Mouse (Mus musculus): Measurements from ENCODE around the gene Gpc5. TPM values are rescaled to one million over a fixed set of nuclear protein-coding genes. Genes with fewer than 3 reads are reported as not detected.

The Gpc5 gene
- total RNA-seq, 1 experiment = 0.40 TPM

GRCm38 (mm10) chr14:115432368-115432767 is 340.4 kb downstream of the Gpc5 start:
- TF ChIP-seq ZNF384 (IDR thresholded peaks at IDR 0.05; ENCODE audit: low read depth, low read length) (no peak), MAFK (IDR thresholded peaks at IDR 0.05; ENCODE audit: insufficient read depth, low read depth, low read length) (no peak)
- Histone ChIP-seq H3K36me3 (ENCODE audit: control insufficient read depth, insufficient read depth, low read length, poor library complexity, severe bottlenecking) (no peaks in the 10 kb centered on the region), H3K9ac (ENCODE audit: insufficient read depth, low read depth, low read length, poor library complexity, severe bottlenecking) (no peak overlapping the region), H3K4me3 (ENCODE audit: insufficient read depth in 1 of 2, low read depth in 1 of 2, low read length in 2 of 2, poor library complexity in 1 of 2, severe bottlenecking in 1 of 2) (no peak overlapping the region), H3K27ac (ENCODE audit: insufficient read depth, low read depth, low read length, poor library complexity, severe bottlenecking) (no peak overlapping the region), H3K4me1 (ENCODE audit: control insufficient read depth in 2 of 2, insufficient read depth in 2 of 2, low read length in 2 of 2, poor library complexity in 1 of 2) (no peaks in the 10 kb centered on the region), H3K9me3 (ENCODE audit: control insufficient read depth, insufficient read depth, low read depth, low read length) (no peaks in the 10 kb centered on the region)
- DNase-seq (ENCODE audit: low read depth, low spot score) = no peak
- in situ Hi-C loops (cut with MboI; ENCODE audit: low sequenced_read_pairs in 2 of 2, unreplicated experiment in 2 of 2) = no loop called here

DNA sequence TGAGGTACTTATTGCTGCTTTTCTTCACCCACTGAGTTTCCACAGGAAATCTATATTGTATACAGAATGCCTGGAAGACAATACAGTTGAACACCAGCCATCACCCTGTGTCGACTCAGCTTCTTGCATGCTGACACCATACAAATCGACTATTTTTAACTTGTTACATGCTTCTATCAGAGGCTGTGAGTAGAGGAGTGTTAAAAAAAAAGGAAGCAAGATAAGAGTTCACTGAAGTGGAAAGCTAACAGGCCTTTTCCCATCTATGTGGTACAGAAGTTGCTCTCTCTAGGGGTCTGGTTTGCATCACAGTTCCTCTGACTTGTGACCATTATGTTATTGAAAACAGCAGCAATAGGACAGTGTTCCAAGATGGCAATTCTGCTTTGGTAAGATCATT is 344.6 kb downstream of the Gpc5 start:
- H3K4me1 ChIP-seq (ENCODE audit: control insufficient read depth in 2 of 2, insufficient read depth in 2 of 2, low read length in 2 of 2, poor library complexity in 1 of 2) = no peaks in the 10 kb centered on the region
- H3K9ac ChIP-seq (ENCODE audit: insufficient read depth, low read depth, low read length, poor library complexity, severe bottlenecking) = no peak overlapping the region
- H3K4me3 ChIP-seq (ENCODE audit: insufficient read depth in 1 of 2, low read depth in 1 of 2, low read length in 2 of 2, poor library complexity in 1 of 2, severe bottlenecking in 1 of 2) = no peak overlapping the region
- in situ Hi-C loops (cut with MboI; ENCODE audit: low sequenced_read_pairs in 2 of 2, unreplicated experiment in 2 of 2) = no loop called here
- TF ChIP-seq MAFK (IDR thresholded peaks at IDR 0.05; ENCODE audit: insufficient read depth, low read depth, low read length) (no peak), ZNF384 (IDR thresholded peaks at IDR 0.05; ENCODE audit: low read depth, low read length) (no peak), CHD2 (IDR thresholded peaks at IDR 0.05; ENCODE audit: low read depth, low read length) (no peak), HCFC1 (IDR thresholded peaks at IDR 0.05; ENCODE audit: borderline replicate concordance, insufficient read depth, low read length) (no peak), ZC3H11A (IDR thresholded peaks at IDR 0.05; ENCODE audit: borderline replicate concordance, low read depth, low read length) (no peak)
- H3K27ac ChIP-seq (ENCODE audit: insufficient read depth, low read depth, low read length, poor library complexity, severe bottlenecking) = no peak overlapping the region
- no peaks in the 10 kb centered on the region for H3K9me3 ChIP-seq (ENCODE audit: control insufficient read depth, insufficient read depth, low read depth, low read length)
- no peak for DNase-seq (ENCODE audit: low read depth, low spot score)
- no peaks in the 10 kb centered on the region for H3K36me3 ChIP-seq (ENCODE audit: control insufficient read depth, insufficient read depth, low read length, poor library complexity, severe bottlenecking)

DNA sequence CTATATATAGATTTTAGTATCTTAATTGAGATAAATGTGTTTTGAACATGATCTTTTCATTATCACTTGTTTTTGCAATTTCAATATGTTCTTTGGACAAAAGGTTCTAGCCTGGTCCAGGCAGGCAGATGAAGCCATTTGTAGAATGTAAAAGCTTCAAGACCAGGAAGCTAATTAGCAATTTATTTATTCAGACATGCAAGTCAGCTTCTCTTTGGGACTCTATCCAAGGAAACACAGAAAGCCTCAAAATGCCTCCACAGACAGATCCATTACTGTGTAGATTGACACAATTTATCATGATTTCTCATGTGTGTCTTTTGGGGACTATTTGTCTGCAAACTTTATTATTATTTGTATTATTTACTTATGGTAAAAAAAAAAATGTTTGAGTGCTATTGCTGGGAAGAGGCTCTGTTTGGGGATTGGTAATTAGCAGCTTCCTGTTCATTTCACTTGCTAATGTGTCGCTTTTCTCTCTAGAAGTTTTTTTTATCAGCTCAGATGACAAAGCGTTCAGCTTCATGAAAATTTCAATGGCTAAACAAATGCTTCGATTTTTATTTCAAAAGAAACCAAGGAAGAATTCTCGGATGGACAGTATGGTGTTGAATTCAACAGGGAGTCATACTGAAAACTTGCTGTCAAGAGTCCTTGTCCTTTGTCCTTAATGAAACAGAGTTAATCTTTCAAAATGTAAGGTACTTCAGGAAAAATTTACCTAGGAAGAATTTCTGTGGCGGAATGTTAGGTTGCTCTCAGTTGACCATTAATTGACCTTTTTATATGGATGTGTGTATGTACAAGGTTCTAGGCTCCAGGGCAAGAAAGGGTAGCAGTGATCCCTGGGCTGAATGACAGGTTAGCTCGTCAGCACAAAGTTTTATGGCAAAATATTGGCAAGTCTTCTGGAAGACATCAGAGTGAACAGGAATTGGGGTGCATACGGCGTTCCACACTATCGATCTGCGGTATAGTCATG is 353.1 kb downstream of the Gpc5 start:
- no peak overlapping the region for H3K9ac ChIP-seq (ENCODE audit: insufficient read depth, low read depth, low read length, poor library complexity, severe bottlenecking)
- no peaks in the 10 kb centered on the region for H3K36me3 ChIP-seq (ENCODE audit: control insufficient read depth, insufficient read depth, low read length, poor library complexity, severe bottlenecking)
- TF ChIP-seq CHD2 (IDR thresholded peaks at IDR 0.05; ENCODE audit: low read depth, low read length) (no peak), ZNF384 (IDR thresholded peaks at IDR 0.05; ENCODE audit: low read depth, low read length) (no peak), HCFC1 (IDR thresholded peaks at IDR 0.05; ENCODE audit: borderline replicate concordance, insufficient read depth, low read length) (no peak), MAFK (IDR thresholded peaks at IDR 0.05; ENCODE audit: insufficient read depth, low read depth, low read length) (no peak), ZC3H11A (IDR thresholded peaks at IDR 0.05; ENCODE audit: borderline replicate concordance, low read depth, low read length) (no peak)
- no peaks in the 10 kb centered on the region for H3K4me1 ChIP-seq (ENCODE audit: control insufficient read depth in 2 of 2, insufficient read depth in 2 of 2, low read length in 2 of 2, poor library complexity in 1 of 2)
- H3K9me3 ChIP-seq (ENCODE audit: control insufficient read depth, insufficient read depth, low read depth, low read length) = no peaks in the 10 kb centered on the region
- in situ Hi-C loops (cut with MboI; ENCODE audit: low sequenced_read_pairs in 2 of 2, unreplicated experiment in 2 of 2) = no loop called here
- H3K27ac ChIP-seq (ENCODE audit: insufficient read depth, low read depth, low read length, poor library complexity, severe bottlenecking) = no peak overlapping the region
- no peak for DNase-seq (ENCODE audit: low read depth, low spot score)
- no peak overlapping the region for H3K4me3 ChIP-seq (ENCODE audit: insufficient read depth in 1 of 2, low read depth in 1 of 2, low read length in 2 of 2, poor library complexity in 1 of 2, severe bottlenecking in 1 of 2)

DNA sequence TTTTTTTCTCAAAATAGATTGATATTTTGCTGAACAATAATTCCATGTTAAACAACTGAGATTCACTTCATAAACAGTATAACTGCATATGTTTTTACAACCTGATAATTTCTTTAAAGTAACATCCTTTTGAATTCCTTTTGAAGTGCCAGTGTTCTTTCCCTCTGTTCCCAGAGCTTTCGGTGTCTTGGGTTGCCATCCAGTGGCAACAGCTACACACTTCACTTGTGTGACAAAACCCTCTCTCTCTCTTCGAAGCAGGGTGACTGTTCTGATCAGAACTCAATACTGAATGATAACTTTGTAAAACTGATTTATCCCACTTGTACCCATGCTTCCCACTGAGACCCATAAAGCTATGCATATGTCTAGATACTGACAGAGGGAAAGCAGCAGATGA is 358.9 kb downstream of the Gpc5 start:
- Histone ChIP-seq H3K9ac (ENCODE audit: insufficient read depth, low read depth, low read length, poor library complexity, severe bottlenecking) (no peak overlapping the region), H3K9me3 (ENCODE audit: control insufficient read depth, insufficient read depth, low read depth, low read length) (no peaks in the 10 kb centered on the region), H3K36me3 (ENCODE audit: control insufficient read depth, insufficient read depth, low read length, poor library complexity, severe bottlenecking) (no peaks in the 10 kb centered on the region), H3K4me3 (ENCODE audit: insufficient read depth in 1 of 2, low read depth in 1 of 2, low read length in 2 of 2, poor library complexity in 1 of 2, severe bottlenecking in 1 of 2) (no peak overlapping the region), H3K4me1 (ENCODE audit: control insufficient read depth in 2 of 2, insufficient read depth in 2 of 2, low read length in 2 of 2, poor library complexity in 1 of 2) (no peaks in the 10 kb centered on the region), H3K27ac (ENCODE audit: insufficient read depth, low read depth, low read length, poor library complexity, severe bottlenecking) (no peak overlapping the region)
- no peak for DNase-seq (ENCODE audit: low read depth, low spot score)
- in situ Hi-C loops (cut with MboI; ENCODE audit: low sequenced_read_pairs in 2 of 2, unreplicated experiment in 2 of 2) = no loop called here
- TF ChIP-seq ZC3H11A (IDR thresholded peaks at IDR 0.05; ENCODE audit: borderline replicate concordance, low read depth, low read length) = no peak
- no peak for TF ChIP-seq HCFC1 (IDR thresholded peaks at IDR 0.05; ENCODE audit: borderline replicate concordance, insufficient read depth, low read length)
- no peak for TF ChIP-seq ZNF384 (IDR thresholded peaks at IDR 0.05; ENCODE audit: low read depth, low read length)
- no peak for TF ChIP-seq MAFK (IDR thresholded peaks at IDR 0.05; ENCODE audit: insufficient read depth, low read depth, low read length)
- TF ChIP-seq CHD2 (IDR thresholded peaks at IDR 0.05; ENCODE audit: low read depth, low read length) = no peak
